Mouse (Mus musculus): Measurements from ENCODE around the gene Ndst2. TPM values are rescaled to one million over a fixed set of nuclear protein-coding genes. Genes with fewer than 3 reads are reported as not detected.

Ndst2 gene
- total RNA-seq, 1 experiment = 12.1 TPM

DNA sequence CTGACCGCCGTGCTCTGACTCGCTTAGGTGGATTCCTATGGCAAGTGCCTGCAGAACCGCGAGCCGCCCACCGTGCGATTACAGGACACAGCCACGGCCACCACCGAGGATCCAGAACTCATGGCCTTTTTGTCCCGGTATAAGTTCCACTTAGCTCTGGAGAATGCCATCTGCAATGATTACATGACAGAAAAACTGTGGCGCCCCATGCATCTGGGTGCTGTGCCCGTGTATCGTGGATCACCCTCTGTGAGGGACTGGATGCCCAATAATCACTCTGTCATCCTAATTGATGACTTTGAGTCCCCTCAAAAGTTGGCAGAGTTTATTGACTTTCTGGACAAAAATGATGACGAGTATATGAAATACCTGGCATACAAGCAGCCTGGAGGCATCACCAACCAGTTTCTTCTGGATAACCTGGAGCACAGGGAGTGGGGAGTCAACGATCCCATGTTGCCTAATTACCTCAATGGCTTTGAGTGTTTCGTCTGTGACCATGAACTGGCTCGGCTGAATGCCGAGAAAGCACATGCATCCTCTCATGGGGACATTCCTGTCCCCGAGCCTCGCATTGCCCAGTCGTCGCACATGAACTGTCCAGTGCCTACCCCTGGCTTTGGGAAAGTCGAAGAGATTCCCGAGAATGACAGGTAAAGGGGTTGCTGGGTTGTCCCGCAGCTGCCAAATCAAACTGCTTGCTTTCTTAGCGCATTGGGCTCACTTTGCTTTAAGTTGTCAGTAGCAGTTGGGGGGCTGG, 38.4 kb downstream of the Ndst2 start:
- H3K9me3 ChIP-seq (ENCODE audit: control insufficient read depth, insufficient read depth, low read depth, low read length) = no peaks in the 10 kb centered on the region
- no peak for DNase-seq (ENCODE audit: low read depth, low spot score)
- TF ChIP-seq ZC3H11A (IDR thresholded peaks at IDR 0.05; ENCODE audit: borderline replicate concordance, low read depth, low read length) (no peak), ZNF384 (IDR thresholded peaks at IDR 0.05; ENCODE audit: low read depth, low read length) (no peak), MAFK (IDR thresholded peaks at IDR 0.05; ENCODE audit: insufficient read depth, low read depth, low read length) (no peak), HCFC1 (IDR thresholded peaks at IDR 0.05; ENCODE audit: borderline replicate concordance, insufficient read depth, low read length) (no peak), CHD2 (IDR thresholded peaks at IDR 0.05; ENCODE audit: low read depth, low read length) (no peak)
- H3K4me1 ChIP-seq (ENCODE audit: control insufficient read depth in 2 of 2, insufficient read depth in 2 of 2, low read length in 2 of 2, poor library complexity in 1 of 2) = peaks cover 8 to 10% of the 10 kb centered on the region in 2 experiments
- H3K9ac ChIP-seq (ENCODE audit: insufficient read depth, low read depth, low read length, poor library complexity, severe bottlenecking) = peak overlapping the region; percentile 83
- in situ Hi-C loops (cut with MboI; ENCODE audit: low sequenced_read_pairs in 2 of 2, unreplicated experiment in 2 of 2) = no loop called here
- peak overlapping the region; percentile 76 to 90 for H3K4me3 ChIP-seq (ENCODE audit: insufficient read depth in 1 of 2, low read depth in 1 of 2, low read length in 2 of 2, poor library complexity in 1 of 2, severe bottlenecking in 1 of 2)
- H3K36me3 ChIP-seq (ENCODE audit: control insufficient read depth, insufficient read depth, low read length, poor library complexity, severe bottlenecking) = peaks cover 23% of the 10 kb centered on the region
- no peak overlapping the region for H3K27ac ChIP-seq (ENCODE audit: insufficient read depth, low read depth, low read length, poor library complexity, severe bottlenecking)

DNA sequence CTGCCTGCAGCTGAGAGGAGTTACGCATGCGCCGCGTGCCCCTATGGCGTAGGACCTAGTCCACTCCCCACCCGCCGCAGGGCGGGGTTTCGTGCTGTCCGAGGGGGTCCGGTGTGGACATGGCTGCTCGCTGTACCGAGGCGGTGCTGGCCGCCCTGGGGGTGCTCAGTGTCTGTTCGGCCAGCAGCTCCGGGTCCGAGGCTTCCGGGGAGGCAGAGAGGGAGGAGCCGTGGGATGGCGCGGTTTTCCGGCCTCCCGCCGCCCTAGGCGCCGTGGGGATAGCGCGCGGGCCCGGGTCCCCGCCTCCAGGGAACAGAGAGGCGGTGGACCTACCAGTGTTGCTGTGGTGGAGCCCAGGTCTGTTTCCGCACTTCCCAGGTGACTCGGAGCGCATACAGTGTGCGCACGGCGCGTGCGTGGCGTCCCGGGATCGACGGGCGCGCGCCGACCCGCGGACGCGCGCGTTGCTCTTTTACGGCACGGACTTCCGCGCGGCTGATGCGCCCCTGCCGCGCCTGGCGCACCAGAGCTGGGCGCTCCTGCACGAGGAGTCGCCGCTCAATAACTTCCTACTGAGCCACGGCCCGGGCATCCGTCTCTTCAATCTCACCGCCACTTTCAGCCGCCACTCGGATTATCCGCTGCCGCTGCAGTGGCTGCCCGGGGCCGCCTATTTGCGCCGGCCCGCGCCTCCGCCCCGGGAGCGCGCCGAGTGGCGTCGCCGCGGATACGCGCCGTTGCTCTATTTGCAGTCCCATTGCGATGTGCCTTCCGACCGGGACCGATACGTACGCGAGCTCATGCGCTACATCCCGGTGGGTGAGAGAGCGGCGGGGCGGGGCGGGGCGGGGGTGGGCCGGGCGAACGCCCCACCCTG, 39.2 kb downstream of the Ndst2 start, which contains the start of gene Fut11:
Gene Fut11, plus strand, starts transcription at position 85 of the 877 bp plus-strand sequence.
- H3K36me3 ChIP-seq (ENCODE audit: control insufficient read depth, insufficient read depth, low read length, poor library complexity, severe bottlenecking) = peaks cover 25% of the 10 kb centered on the region
- in situ Hi-C loops (cut with MboI; ENCODE audit: low sequenced_read_pairs in 2 of 2, unreplicated experiment in 2 of 2) = no loop called here

DNA sequence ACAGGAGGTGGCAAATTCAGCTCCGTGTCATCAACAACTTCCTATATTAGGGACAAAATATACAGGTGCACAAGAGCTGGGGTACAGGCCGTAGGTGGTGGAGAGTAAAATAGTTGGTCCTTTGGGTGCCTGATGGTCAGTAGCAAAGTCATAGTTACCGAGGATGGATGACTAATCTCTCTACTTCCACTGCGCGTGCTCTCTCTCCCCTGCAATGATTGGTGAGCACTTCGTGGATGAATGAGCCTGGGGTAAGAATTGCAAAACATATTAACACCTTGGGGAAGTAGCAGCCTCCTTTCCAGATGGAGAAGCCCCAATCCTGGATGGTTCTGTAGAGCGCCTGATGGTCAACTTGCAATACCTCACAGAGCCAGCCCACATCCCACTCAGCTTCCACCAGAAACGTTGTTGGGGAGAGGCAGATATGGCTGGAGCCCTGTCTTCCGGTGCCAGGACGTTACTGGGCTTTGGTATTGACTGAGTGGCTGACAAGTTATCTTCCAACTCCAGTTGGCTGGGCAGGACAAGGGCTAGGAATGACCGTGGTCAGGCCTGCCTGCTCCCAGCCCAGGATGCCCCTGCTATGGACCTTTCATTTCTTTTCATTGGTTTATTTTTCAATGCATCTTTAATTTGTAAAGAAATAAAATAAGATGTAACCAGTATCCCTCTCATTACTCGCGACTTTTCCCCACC, 40.0 kb downstream of the Ndst2 start:
- Histone ChIP-seq H3K9ac (ENCODE audit: insufficient read depth, low read depth, low read length, poor library complexity, severe bottlenecking) (peak overlapping the region; percentile 83), H3K4me3 (ENCODE audit: insufficient read depth in 1 of 2, low read depth in 1 of 2, low read length in 2 of 2, poor library complexity in 1 of 2, severe bottlenecking in 1 of 2) (peak overlapping the region; percentile 76 to 90), H3K4me1 (ENCODE audit: control insufficient read depth in 2 of 2, insufficient read depth in 2 of 2, low read length in 2 of 2, poor library complexity in 1 of 2) (peaks cover 8% of the 10 kb centered on the region in 2 experiments), H3K27ac (ENCODE audit: insufficient read depth, low read depth, low read length, poor library complexity, severe bottlenecking) (no peak overlapping the region), H3K9me3 (ENCODE audit: control insufficient read depth, insufficient read depth, low read depth, low read length) (no peaks in the 10 kb centered on the region), H3K36me3 (ENCODE audit: control insufficient read depth, insufficient read depth, low read length, poor library complexity, severe bottlenecking) (peaks cover 25% of the 10 kb centered on the region)
- in situ Hi-C loops (cut with MboI; ENCODE audit: low sequenced_read_pairs in 2 of 2, unreplicated experiment in 2 of 2) = no loop called here
- no peak for DNase-seq (ENCODE audit: low read depth, low spot score)
- TF ChIP-seq CHD2 (IDR thresholded peaks at IDR 0.05; ENCODE audit: low read depth, low read length) (no peak), ZNF384 (IDR thresholded peaks at IDR 0.05; ENCODE audit: low read depth, low read length) (no peak), MAFK (IDR thresholded peaks at IDR 0.05; ENCODE audit: insufficient read depth, low read depth, low read length) (no peak), HCFC1 (IDR thresholded peaks at IDR 0.05; ENCODE audit: borderline replicate concordance, insufficient read depth, low read length) (no peak), ZC3H11A (IDR thresholded peaks at IDR 0.05; ENCODE audit: borderline replicate concordance, low read depth, low read length) (no peak)

More for the DNA sequence above, 39.2 kb downstream of the Ndst2 start, which contains the start of gene Fut11:
- Histone ChIP-seq H3K27ac (ENCODE audit: insufficient read depth, low read depth, low read length, poor library complexity, severe bottlenecking) (peak within 1 kb of the TSS; percentile 82), H3K9me3 (ENCODE audit: control insufficient read depth, insufficient read depth, low read depth, low read length) (no peaks in the 10 kb centered on the region), H3K9ac (ENCODE audit: insufficient read depth, low read depth, low read length, poor library complexity, severe bottlenecking) (peak within 1 kb of the TSS; percentile 83), H3K4me3 (ENCODE audit: insufficient read depth in 1 of 2, low read depth in 1 of 2, low read length in 2 of 2, poor library complexity in 1 of 2, severe bottlenecking in 1 of 2) (peak within 1 kb of the TSS; percentile 76 to 90), H3K4me1 (ENCODE audit: control insufficient read depth in 2 of 2, insufficient read depth in 2 of 2, low read length in 2 of 2, poor library complexity in 1 of 2) (peaks cover 8% of the 10 kb centered on the region in 2 experiments)
- TF ChIP-seq HCFC1 (IDR thresholded peaks at IDR 0.05; ENCODE audit: borderline replicate concordance, insufficient read depth, low read length) = 0 out of 2 replicates have a peak, but pooled peaks have one; percentile 65
- TF ChIP-seq CHD2 (IDR thresholded peaks at IDR 0.05; ENCODE audit: low read depth, low read length) = no peak
- DNase-seq (ENCODE audit: low read depth, low spot score) = peak; percentile 54

DNA sequence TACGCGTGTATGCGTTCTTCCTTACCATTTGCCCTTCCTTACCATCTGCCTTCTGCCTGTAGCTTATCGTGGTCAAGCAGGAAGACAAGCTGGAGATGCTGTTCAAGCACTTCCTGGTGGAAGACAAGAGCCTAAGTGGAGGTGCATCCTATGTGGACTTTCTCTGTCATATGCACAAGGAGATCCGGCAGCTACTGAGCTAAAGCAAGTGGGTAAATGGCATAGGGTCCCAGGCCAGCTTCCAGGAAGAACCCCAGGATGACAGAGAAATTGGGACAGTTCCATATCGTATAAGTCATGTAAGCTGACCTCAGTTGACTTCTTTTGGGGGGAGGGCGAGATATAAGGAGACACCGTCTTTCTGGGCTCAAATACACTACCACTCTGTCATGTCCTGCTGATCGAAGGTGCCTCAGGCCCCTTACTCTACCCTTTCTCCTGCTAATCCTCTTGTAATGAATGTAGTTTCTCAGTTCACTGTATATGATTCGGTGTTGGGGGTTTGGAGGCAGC, 40.7 kb downstream of the Ndst2 start:
- H3K4me1 ChIP-seq (ENCODE audit: control insufficient read depth in 2 of 2, insufficient read depth in 2 of 2, low read length in 2 of 2, poor library complexity in 1 of 2) = peaks cover 8% of the 10 kb centered on the region in 2 experiments
- no peaks in the 10 kb centered on the region for H3K9me3 ChIP-seq (ENCODE audit: control insufficient read depth, insufficient read depth, low read depth, low read length)
- no peak overlapping the region for H3K4me3 ChIP-seq (ENCODE audit: insufficient read depth in 1 of 2, low read depth in 1 of 2, low read length in 2 of 2, poor library complexity in 1 of 2, severe bottlenecking in 1 of 2)
- no peak for DNase-seq (ENCODE audit: low read depth, low spot score)
- no peak overlapping the region for H3K9ac ChIP-seq (ENCODE audit: insufficient read depth, low read depth, low read length, poor library complexity, severe bottlenecking)
- TF ChIP-seq MAFK (IDR thresholded peaks at IDR 0.05; ENCODE audit: insufficient read depth, low read depth, low read length) (no peak), HCFC1 (IDR thresholded peaks at IDR 0.05; ENCODE audit: borderline replicate concordance, insufficient read depth, low read length) (no peak), ZC3H11A (IDR thresholded peaks at IDR 0.05; ENCODE audit: borderline replicate concordance, low read depth, low read length) (no peak), ZNF384 (IDR thresholded peaks at IDR 0.05; ENCODE audit: low read depth, low read length) (no peak), CHD2 (IDR thresholded peaks at IDR 0.05; ENCODE audit: low read depth, low read length) (no peak)
- in situ Hi-C loops (cut with MboI; ENCODE audit: low sequenced_read_pairs in 2 of 2, unreplicated experiment in 2 of 2) = no loop called here
- no peak overlapping the region for H3K27ac ChIP-seq (ENCODE audit: insufficient read depth, low read depth, low read length, poor library complexity, severe bottlenecking)
- H3K36me3 ChIP-seq (ENCODE audit: control insufficient read depth, insufficient read depth, low read length, poor library complexity, severe bottlenecking) = peaks cover 27% of the 10 kb centered on the region
